Comparison of ENCODE assay signal across 7 mouse cellular contexts in genomic region chr7:84152374-84152773, GRCm38 (mm10). TPM values are rescaled to one million over a fixed set of nuclear protein-coding genes. Genes with fewer than 3 reads are reported as not detected.
A peak's percentile ranks its signal among the peaks of the same experiment; 100 is the strongest.
DNase-seq lines count a peak whose midpoint lies in the region; ATAC-seq and TF ChIP-seq lines count a peak whose summit lies in the region.

No protein-coding gene starts in this region.

- peak overlapping the region; percentile 89; the same call in 1 of the 2 replicates for H3K9ac ChIP-seq in lung, embryonic 14.5 days

- no peaks in the 10 kb centered on the region for H3K27me3 ChIP-seq in lung, embryonic 14.5 days (ENCODE audit: insufficient read depth, low read length)
- no peaks in the 10 kb centered on the region for H3K27me3 ChIP-seq in forebrain, embryonic 10.5 days (ENCODE audit: poor library complexity, severe bottlenecking)
- H3K27me3 ChIP-seq in limb, embryonic 10.5 days (ENCODE audit: low read depth, poor library complexity, severe bottlenecking): no peaks in the 10 kb centered on the region

- WGBS in lung, embryonic 14.5 days: 46% methylated on average over 6 of the region's 6 CpGs
- 68% methylated on average over 6 of the region's 6 CpGs for WGBS in forebrain, embryonic 10.5 days
- 60% methylated on average over 6 of the region's 6 CpGs for WGBS in limb, embryonic 10.5 days
- 52% methylated on average over 6 of the region's 6 CpGs for WGBS in olfactory bulb, adult 2 months

- ATAC-seq in lung, embryonic 14.5 days (ENCODE audit: insufficient read depth): peak; percentile 29; the same call in 1 of the 2 replicates

- peaks cover 14% of the 10 kb centered on the region for H3K4me1 ChIP-seq in lung, embryonic 14.5 days (ENCODE audit: insufficient read depth)
- peaks cover 43% of the 10 kb centered on the region for H3K4me1 ChIP-seq in forebrain, embryonic 10.5 days
- peaks cover 32% of the 10 kb centered on the region for H3K4me1 ChIP-seq in limb, embryonic 10.5 days
- peaks cover 8% of the 10 kb centered on the region for H3K4me1 ChIP-seq in olfactory bulb, adult 2 months (ENCODE audit: control insufficient read depth, insufficient read depth, low read length)

- DNase-seq in lung, embryonic 14.5 days: no peak
- DNase-seq in lung, postnatal 25 days (ENCODE audit: low spot score): no peak
- DNase-seq in forebrain, embryonic 10.5 days (ENCODE audit: extremely low spot score, low spot score): no peak
- DNase-seq in limb, embryonic 10.5 days (ENCODE audit: low spot score): no peak
- DNase-seq in natural killer cell, adult 2 months (ENCODE audit: low spot score in 2 of 2): no peak
- no peak for DNase-seq in adrenal gland, adult (ENCODE audit: inconsistent age in 2 of 2, low spot score in 1 of 2)

- peak overlapping the region; percentile 78 for H3K4me2 ChIP-seq in lung, embryonic 14.5 days

- no peak for TF ChIP-seq POLR2A in olfactory bulb, adult 2 months (IDR thresholded peaks at IDR 0.05; ENCODE audit: insufficient read depth, low read depth, low read length)

- H3K27ac ChIP-seq in lung, embryonic 14.5 days (ENCODE audit: low read depth): no peak overlapping the region; the same call in 1 of the 2 replicates
- H3K27ac ChIP-seq in forebrain, embryonic 10.5 days: peak overlapping the region; percentile 97
- peak overlapping the region; percentile 98; the same call in 1 of the 2 replicates for H3K27ac ChIP-seq in limb, embryonic 10.5 days
- H3K27ac ChIP-seq in olfactory bulb, adult 2 months (ENCODE audit: insufficient read depth, low read depth, low read length): no peak overlapping the region

- 0 out of 2 replicates have a peak, but pooled peaks cover 4% of the 10 kb centered on the region for H3K36me3 ChIP-seq in lung, embryonic 14.5 days (ENCODE audit: insufficient read depth)
- peaks cover 17% of the 10 kb centered on the region for H3K36me3 ChIP-seq in forebrain, embryonic 10.5 days (replicated peaks)
- peaks cover 16% of the 10 kb centered on the region for H3K36me3 ChIP-seq in limb, embryonic 10.5 days

- no peaks in the 10 kb centered on the region for H3K9me3 ChIP-seq in lung, embryonic 14.5 days (ENCODE audit: low read depth, low read length)
- no peaks in the 10 kb centered on the region for H3K9me3 ChIP-seq in forebrain, embryonic 10.5 days
- no peaks in the 10 kb centered on the region for H3K9me3 ChIP-seq in limb, embryonic 10.5 days (replicated peaks)

- peak overlapping the region; percentile 90 for H3K4me3 ChIP-seq in lung, embryonic 14.5 days (ENCODE audit: low read depth, low read length)
- H3K4me3 ChIP-seq in forebrain, embryonic 10.5 days: peak overlapping the region; percentile 91
- H3K4me3 ChIP-seq in limb, embryonic 10.5 days: peak overlapping the region; percentile 96
- peak overlapping the region; percentile 73; the same call in 1 of the 2 replicates for H3K4me3 ChIP-seq in olfactory bulb, adult 2 months (ENCODE audit: insufficient read depth, low read depth, low read length)

- TF ChIP-seq CTCF in lung, embryonic 14.5 days (IDR thresholded peaks at IDR 0.05; ENCODE audit: low read depth): no peak
- TF ChIP-seq CTCF in olfactory bulb, adult 2 months (IDR thresholded peaks at IDR 0.05; ENCODE audit: insufficient read depth, low read depth, low read length): no peak

RNA-seq across cellular contexts. Expression of gene Abhd17c, which starts 0.7 kb away (rescaled TPM):
- polyA plus RNA-seq in lung, embryonic 14.5 days (2014; fragmentation: Nextera tagmentation; extraction: Ambion mirVana): 75.6 and 87.8 TPM in 2 replicates
- polyA plus RNA-seq in forebrain, embryonic 10.5 days (2016; fragmentation: Nextera tagmentation; extraction: Ambion mirVana): 12.3 and 15.7 TPM in 2 replicates
- 46.2 and 53.6 TPM in 2 replicates for polyA plus RNA-seq in limb, embryonic 10.5 days (2016; fragmentation: Nextera tagmentation; extraction: Ambion mirVana)
- not detected in 2 replicates for polyA plus RNA-seq in olfactory bulb, adult 2 months (2012; ENCODE audit: insufficient read depth, insufficient read length, low replicate concordance, missing spikeins)

Comparison
In these comparisons a context has a peak if more than half of its experiments do, and no peak if none do; other contexts are left out.
1. H3K27ac ChIP-seq: peak in forebrain, embryonic 10.5 days (single experiment) and limb, embryonic 10.5 days (single experiment); none in lung, embryonic 14.5 days (single experiment) and olfactory bulb, adult 2 months (single experiment).
2. Peak in every context shown above with its lines, with median percentiles within 50 percentile points of each other: H3K4me3 ChIP-seq.